Mouse (Mus musculus): ENCODE data around the gene Pcnx2.

The Pcnx2 gene

DNA sequence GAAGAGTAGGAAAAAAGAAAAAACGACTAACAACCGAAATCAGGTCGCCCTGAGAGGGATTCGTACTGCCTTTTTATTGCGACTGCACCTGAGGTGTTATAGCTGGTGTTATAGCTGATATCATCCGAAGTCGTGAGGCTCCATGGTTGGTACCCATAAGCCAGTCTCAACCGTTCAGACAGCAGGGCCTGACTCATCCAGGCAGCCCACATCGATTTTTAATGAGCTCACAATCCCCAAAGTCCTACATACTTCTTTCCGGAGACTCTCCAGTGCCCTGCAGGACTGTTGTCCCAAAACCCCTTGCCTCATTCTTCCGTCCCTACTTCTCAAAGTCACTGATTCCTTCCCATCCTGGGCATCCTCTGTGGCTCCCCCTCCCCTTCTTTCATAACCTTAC, 729 bp downstream of the Pcnx2 start:
- DNase-seq (ENCODE audit: low spot score) = no peak

DNA sequence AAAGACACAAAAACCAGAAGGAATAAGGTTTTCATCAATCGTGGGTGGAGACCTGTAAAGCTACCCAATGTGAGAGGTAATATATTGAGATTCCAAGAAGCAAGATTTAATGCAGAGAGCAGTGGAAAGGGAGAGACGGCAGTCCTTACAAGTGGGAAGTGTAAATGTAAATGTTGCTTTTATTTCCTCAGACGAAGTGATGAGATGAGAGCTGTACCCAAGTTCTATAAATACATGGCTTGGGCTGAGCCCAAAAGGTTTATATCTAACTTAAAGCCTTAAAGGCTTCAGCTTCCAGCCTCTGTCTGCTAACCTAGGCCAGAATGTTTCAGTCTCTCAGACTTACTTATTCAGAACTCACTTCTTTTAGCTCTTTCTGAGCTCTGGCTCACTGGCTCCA, 8.2 kb downstream of the Pcnx2 start:
- DNase-seq (ENCODE audit: low spot score) = no peak

DNA sequence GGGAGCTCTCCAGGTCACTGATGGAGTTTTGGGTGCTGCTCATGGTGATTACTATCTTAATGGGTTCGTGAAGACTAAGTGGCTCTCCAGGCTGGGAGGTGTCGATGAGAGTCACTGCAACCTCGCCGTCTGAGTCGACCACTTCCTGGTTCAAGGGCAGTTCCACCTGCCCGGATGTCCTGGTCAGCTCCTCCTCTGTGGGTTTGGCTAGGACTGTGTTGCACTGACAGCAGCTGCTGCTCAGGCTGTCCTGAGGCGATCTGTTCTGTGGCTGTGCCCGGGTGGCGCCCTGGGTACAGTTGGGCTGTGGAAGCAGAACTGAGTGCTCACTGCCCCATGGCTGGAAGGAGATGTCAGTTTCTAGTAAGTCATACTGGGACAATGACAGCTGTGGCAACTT, 10.6 kb downstream of the Pcnx2 start:
- DNase-seq (ENCODE audit: low spot score) = no peak

DNA sequence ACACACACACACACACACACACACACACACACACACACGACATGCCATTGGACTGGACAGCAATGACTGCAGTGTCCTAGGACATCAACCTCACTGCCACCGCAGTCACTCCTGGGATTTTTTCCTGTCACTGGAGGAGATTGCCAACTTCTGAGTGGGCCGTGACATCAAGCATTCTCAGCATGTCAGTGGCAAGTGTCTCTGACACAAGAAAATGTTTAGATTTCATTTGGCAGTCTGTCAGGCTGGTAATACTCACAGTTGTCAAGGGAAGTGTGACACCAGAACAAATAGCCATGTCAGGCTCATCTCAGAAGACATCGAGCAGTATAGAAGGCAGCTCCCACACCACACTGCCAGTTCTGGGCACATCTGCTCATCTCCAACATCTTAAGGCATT, 17.7 kb downstream of the Pcnx2 start:
- no peak for DNase-seq (ENCODE audit: low spot score)

DNA sequence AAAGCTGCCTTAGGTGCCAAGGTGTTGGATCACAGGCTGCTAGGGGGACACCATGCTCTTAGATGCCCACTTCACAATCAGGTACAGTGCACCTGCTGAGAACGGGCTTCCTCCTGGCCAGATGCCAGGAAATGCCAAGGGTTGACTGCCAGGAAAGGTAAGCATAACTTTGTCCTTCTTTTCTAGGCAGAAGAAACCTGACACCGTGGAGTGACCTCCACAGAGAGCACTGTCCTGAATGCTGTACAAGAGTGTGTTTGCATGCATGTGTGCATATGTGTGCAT, 24.9 kb downstream of the Pcnx2 start:
- peak; percentile 57 for DNase-seq (ENCODE audit: low spot score)

DNA sequence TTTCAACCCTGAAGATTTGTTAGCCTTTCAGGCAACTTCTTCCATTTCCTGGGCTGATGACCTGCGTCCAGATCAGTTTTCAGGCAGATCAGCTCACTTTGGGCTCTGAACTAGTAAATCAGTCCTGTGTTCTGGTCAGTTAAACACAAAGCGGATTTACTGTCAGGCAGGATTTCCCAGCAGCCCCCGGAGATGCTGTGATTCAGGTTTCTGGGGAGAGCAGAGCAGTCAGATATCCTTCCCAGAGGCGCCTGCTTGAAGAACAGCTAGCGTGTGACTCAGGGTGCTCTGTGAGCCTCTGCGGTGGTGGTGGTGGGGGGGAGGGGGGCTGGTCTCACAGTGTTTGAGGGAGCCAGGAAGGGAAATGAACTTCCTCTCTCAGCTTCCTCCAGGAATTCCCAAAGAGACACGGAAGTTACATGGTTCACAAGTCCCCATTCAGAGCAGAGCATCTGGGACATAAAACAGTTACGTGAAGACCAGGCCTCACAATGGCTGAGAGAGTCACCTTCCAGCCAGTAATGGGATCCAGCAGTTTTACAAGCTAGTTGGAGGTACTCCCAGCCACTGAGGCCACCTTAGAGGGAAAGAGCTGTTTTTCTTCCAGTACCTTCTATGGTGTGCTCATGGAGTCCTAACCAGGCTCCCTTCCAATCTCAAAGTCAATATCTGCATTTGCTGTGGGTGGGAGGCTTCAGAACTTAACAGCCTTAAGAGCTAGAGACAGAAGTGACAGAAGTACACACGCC, 25.4 kb downstream of the Pcnx2 start:
- no peak for DNase-seq (ENCODE audit: low spot score)

DNA sequence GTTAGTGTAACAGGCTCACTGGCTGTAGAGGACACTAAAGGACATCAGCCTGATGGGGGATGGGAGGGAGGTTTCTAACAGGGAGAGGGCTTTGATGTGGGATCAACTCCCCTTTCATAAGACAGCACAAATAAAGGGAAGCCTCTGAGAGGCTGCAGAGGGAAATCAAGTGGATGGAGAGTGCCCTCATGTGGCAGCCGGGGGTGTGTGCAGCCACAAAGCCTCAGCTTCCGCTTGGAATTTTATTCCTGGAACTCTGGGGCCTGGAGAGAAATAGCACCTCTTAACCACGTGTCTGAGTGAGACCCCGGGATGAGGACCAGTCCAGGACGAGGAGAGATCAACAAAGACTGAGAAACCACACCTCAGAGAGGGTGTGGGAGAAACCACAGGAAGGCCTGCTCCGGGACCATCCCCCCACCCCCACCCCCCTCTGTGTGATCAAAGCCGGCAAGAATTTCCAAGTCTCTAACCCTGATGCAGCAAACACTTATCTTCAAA, 27.2 kb downstream of the Pcnx2 start:
- DNase-seq (ENCODE audit: low spot score) = peak; percentile 72

DNA sequence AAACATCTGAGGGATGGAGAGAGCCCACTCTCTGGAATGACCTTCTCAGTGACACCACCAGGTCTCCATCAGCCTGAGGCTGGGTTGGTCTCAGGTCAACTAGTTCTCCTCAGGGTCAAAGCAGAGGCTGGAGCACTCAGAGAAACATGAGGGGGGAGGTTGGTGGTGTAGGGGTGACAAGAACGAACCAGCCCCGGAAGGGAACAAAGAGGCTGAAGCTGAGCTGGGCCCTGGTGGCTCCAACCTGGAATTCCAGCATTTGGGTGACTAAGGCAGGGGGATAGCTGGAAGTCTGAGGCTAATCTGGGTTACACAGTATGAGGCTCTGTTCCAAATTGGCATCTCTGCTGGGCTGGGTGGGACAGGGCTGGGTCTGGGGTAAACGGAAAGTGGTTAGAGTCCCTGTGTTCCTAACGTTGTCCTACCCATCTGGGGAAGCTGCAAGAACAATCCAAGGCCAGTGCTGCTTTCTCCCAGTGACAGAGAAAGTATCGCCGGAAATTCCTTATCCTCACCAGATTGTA, 27.9 kb downstream of the Pcnx2 start:
- no peak for DNase-seq (ENCODE audit: low spot score)

DNA sequence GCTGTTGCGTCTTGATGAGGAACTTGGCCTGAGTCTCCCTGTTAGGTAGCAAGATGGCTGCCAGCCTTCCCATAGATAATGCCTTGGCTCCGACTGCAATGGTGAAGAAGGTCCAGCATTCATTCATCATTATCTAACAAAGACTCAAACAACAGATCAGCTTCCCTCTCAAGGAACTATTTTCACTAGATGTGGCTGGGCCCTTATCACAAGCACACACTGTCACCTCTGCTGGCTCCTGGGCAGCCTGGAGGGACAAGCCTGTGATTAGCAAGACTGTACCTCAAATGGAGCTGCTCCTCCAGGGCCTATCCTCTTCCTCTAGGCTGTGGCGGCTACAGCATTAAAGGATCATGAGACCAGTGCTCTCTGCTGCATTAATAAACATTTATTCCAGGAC, 28.4 kb downstream of the Pcnx2 start:
- DNase-seq (ENCODE audit: low spot score) = no peak

DNA sequence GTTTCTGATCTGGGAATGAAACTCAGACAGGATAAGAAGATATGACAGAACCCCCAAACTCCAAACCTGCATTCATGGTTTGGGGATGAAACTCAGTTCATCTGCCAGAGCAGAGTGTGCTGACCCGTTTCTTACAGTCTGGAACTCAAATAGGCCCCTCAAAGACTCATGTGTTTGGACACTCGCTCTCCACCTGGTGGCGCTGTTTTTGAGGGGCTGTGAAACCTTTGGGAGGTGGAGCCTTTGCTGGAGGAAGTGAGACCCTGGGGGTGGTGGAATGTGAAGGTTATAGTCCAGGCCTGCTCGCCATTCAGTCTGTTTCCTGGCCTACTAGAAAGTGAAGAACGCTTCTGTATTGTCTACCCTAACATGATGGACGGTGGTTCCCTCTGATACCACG, 29.6 kb downstream of the Pcnx2 start:
- DNase-seq (ENCODE audit: low spot score) = no peak

DNA sequence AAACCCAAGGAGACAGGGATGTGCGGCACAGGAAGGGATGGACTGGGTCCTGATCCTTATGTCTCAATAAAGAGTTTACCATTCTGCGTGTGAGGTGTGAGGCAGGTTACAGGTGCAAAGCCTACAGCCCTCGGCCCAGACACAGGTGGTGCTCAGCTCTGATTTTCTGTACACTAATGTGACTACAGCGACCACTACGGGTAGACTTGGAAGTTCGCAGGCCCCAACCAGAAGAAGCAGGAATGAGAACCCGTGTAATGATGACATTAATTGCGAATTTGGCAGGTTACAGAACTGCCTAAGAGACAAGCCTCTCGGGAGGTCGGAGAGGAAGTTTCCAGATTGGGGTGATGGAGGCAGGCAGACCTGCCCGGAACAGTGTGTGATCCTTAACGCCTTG, 32.0 kb downstream of the Pcnx2 start:
- no peak for DNase-seq (ENCODE audit: low spot score)

DNA sequence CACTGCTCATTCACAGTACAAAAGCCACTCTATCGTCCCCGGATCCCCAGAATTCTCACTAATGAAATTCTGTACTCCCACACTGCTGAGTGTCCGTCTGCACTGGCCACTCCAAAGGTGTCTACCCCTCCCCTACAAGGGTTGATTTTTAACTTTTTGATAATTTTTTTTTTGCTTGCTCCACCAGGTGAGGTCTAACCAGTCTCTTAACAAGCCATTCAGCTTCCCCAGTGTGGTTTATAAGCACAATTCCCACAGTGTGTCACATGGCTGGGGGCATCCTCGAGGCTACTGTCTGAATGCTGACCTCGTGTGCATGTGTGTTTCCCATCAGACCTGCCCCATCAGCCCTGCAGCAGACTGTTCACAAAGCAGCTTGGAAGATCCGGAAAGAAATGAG, 40.9 kb downstream of the Pcnx2 start:
- DNase-seq (ENCODE audit: low spot score) = no peak

DNA sequence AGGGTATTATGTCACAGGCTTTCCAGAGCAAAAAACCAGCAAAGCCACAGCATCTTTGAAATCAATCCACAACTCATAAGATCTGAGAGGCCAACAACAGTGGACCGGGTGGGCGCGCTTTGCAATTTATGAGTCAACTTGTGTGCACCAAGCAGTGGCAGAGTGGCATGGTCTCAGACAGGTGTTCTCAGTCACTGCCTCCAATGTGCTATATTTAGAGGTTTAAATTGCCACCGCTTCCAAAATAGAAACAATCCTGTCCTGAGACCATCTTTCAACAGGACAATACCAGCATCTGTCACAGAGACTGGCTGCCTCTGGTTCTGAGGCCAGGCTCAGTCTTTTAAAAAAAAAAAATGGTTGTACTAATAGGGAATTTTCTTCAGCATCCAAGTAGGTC, 42.0 kb downstream of the Pcnx2 start:
- no peak for DNase-seq (ENCODE audit: low spot score)

DNA sequence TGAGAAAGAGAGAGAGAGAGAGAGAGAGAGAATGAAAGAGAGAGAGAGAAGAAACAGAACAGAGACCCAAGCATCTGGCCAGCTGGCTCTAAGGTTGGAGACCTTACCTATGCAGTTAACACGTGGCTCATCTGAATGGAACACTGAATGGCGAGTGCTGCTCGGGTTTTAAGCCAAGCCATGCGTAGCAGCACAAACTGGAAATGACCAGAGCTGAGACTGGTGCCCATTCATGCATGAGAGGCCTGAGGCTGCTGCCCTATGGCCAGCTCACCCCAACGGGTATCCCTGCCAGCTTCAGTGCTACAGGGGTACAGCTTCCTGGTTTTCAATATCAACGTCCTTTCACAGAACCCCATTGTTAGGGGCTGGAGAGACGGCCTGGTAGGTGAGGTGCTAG, 43.7 kb downstream of the Pcnx2 start:
- DNase-seq (ENCODE audit: low spot score) = no peak

DNA sequence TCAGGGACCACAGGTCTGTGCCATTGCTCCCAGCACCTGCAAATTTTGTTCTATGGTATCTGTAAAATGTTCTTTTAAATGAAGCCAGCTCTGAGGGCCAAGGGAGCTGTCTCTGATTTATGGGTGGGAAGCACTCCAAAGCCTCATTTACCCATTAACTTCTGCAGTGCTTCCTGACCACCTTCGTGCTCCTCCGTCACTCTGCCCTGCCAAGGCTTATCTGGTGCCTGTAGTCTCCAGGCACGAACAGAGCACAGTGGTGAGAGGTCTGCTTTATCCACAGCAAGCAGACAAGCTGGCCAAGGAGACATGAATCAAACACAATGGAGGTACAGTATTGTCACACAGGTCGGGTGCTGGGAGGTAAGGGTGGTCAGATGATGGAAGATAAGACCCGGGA, 44.8 kb downstream of the Pcnx2 start:
- DNase-seq (ENCODE audit: low spot score) = no peak

DNA sequence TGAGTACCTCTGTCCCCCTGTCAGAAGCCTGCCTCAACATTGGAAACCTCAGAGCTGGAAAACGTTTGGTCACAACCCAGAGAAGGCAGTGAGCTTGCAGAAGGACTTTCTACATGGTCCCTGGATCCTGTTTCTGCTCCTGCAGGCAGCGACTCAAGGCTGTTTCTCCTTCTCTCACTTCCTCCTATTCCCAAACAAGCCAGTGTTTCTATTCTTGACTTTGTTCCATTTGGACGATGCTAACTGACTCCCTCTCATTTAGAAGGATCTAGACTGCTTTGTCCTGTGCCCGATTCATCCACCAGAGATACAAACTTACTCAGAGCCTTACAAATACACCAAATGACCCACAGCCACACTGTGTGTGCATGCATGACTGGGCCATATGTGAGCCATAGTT, 48.9 kb downstream of the Pcnx2 start:
- DNase-seq (ENCODE audit: low spot score) = no peak

DNA sequence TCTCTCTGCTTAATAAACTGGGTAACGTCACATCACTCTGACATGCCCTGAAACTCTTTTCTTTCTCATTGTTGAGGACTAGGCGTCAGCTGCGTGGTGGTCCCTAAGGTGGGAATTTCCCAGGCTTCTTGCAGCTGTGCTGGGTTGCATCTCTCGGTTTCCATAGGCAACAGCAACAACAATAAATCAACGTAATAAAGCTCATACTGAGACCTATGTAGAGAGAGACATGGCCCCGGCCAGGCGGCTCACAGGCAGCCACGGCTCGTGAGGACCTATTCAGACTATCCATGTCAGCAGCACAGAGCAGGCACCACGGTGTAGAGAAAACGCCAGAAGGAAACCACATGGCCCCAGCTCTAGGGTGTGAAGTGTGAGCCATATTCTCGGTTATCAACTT, 50.3 kb downstream of the Pcnx2 start:
- no peak for DNase-seq (ENCODE audit: low spot score)

DNA sequence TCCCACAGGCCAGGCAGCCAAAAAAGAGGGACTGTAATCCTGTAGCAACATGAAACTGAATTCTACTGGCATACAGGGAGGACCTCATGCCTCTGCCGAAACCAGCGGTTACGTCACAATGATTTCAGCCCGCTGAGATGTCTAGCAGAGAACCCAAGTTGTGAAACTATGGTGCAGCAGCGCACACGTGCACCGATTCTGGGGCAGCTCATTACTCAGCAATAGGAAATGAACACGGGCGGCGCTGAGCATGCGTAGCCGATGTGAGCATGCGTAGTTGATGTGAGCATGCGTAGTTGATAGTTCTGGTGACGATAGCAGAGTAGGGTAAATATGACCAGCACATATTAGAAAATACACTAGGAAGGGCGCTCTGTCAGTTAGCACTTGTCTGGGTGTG, 52.8 kb downstream of the Pcnx2 start:
- no peak for DNase-seq (ENCODE audit: low spot score)

DNA sequence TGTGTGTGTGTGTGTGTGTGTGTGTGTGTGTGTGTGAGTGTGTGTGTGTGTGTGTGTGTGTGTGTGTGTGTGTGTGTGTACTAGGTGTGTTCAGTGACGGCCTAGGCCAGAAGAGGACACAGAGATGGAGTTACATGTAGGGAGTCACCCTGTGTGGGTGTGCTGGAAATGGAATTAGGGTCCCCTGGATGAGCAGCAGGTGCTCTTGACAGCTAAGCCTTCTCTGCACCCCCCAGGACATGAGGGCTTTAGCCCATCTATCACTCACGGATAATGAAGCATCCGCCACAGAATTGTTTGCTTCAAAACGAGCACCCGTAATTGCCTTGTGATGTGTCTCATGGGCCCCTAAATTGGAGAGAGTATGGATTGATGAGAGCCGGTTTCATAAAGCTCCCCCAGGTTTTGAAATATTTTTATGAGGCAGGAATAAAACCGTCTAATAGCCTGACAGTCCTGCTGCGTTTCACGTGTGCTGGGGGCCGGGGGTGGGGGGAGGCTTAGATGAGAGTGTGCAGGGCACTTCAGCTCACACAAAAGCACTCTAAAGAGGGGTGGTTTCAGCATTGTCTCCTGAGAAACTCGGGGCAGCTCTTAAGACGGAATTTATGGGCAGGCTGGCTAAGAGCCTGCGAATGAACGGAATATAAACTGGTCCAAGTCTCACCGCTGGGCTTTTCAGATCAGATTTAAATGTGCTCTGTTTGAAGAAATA, 54.8 kb downstream of the Pcnx2 start:
- DNase-seq (ENCODE audit: low spot score) = no peak

DNA sequence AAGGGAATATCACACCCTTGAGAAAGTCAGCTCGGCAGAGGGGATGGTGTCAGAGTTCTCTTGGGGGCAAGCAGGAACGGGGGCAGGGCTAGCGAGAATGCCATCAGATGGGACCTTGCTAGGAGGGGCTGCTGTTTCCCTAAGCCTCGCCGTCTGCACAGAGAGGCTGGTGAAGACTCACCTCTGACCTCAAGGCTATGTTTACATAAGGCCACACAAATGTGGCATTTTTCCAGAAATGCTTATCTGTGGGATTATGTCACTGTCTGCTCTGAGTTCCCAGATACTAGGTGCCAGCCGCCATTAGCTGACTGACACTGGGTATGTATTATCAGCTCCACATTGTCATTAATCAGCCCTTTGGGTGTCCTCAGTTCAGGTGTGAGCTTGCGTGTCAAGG, 56.0 kb downstream of the Pcnx2 start:
- DNase-seq (ENCODE audit: low spot score) = no peak

DNA sequence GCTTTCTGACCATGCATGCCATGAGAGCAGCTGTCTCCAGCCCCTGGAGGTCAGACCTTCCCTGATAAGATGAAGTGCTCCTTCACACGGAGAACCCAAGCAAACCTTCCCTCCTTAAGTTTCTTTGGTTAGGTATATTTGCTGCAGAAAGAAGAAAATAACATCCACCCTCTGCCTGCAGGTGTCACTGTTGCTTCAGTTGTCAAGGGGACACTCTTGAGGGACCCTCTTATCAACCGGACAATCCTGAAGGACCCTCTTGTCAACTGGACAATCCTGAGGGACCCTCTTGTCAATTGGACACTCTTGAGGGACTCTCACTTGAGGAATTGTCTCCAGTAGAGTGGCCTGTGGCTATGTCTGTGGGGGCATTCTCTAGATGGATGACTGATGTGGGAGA, 73.4 kb downstream of the Pcnx2 start:
- no peak for DNase-seq (ENCODE audit: low spot score)

DNA sequence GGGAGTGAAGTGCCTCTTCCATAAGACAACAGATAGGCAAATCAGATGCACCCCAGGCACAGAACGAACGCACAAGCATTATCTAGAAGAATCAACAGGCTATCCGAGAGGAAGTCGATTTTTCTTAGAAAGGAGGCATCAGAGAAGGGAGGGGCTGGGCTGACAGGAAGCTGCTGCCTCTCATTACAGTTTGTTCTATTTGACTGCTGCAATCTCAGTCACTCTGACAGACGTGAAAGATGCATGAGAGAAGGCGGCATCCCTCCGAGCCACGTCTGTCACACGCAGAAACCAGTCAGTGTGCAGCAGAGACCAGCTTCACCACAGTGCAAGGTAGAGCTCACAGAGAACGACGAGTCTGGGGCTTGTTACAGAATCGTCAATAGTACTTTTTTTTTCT, 74.4 kb downstream of the Pcnx2 start:
- no peak for DNase-seq (ENCODE audit: low spot score)

DNA sequence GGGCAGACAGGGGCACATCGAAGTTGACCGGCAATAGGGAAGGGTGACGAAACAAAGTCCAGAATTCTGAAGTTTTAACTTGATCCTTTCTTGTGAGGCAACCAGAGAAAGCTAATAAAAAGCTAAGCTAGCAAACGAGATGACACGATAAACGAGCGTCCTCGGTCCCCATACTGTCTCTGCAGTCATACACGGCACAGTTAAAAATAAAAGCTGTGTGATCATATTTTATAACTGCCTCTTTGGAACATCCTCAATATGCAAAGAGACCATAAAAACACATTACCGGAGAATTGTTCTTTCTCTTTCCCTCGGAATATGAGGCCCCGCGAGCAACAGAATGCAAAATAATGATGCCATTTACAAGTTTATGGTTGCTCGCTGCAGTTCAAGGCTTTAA, 76.1 kb downstream of the Pcnx2 start:
- DNase-seq (ENCODE audit: low spot score) = no peak

DNA sequence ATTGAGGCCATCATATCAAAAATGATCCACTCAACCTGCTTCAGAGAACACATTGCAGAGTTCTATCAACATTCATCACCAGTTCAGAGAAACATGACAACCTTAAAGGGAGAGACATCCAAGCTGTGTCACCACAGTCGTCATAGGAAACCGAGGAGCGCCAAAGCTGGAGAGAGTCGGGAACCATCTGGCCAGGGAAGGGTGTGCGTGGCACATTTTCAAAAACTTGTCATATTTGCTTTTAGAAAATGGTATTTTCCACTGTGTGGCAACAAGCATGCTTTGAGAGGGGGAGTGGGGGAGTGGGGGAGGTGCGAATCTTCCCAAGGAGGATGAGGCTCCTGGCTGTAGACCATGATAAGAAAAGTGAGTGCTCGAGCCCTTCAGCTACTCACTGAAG, 78.3 kb downstream of the Pcnx2 start:
- no peak for DNase-seq (ENCODE audit: low spot score)
